In genomic region chr13:35740301-35741039, GRCm38 (mm10) we compare ENCODE assay signal across 8 mouse cellular contexts.
DNase-seq lines count a peak whose midpoint lies in the region; ATAC-seq and TF ChIP-seq lines count a peak whose summit lies in the region.

No protein-coding gene starts in this region.

- TF ChIP-seq RAD21 in CH12.LX (IDR thresholded peaks at IDR 0.05; ENCODE audit: low read depth, low read length): no peak

- H3K27me3 ChIP-seq in CH12.LX (replicated peaks): no peaks in the 10 kb centered on the region
- peaks cover 6% of the 10 kb centered on the region; the same call in 1 of the 2 replicates for H3K27me3 ChIP-seq in erythroblast, embryonic 14.5 days (ENCODE audit: control insufficient read depth)
- H3K27me3 ChIP-seq in heart, embryonic 14.5 days (ENCODE audit: control insufficient read depth, insufficient read depth, low read length): no peaks in the 10 kb centered on the region
- peaks cover 11% of the 10 kb centered on the region for H3K27me3 ChIP-seq in kidney, embryonic 16.5 days (ENCODE audit: insufficient read depth, low read length)

- peaks cover 4 to 13% of the 10 kb centered on the region in 2 experiments; a peak in 2 of 4 replicates for H3K4me1 ChIP-seq in CH12.LX (ENCODE audit: control insufficient read depth in 1 of 2, insufficient read depth in 2 of 2)
- H3K4me1 ChIP-seq in erythroblast, embryonic 14.5 days (ENCODE audit: control insufficient read depth): peaks cover 53% of the 10 kb centered on the region
- peaks cover 4 to 10% of the 10 kb centered on the region in 2 experiments for H3K4me1 ChIP-seq in heart, embryonic 14.5 days (ENCODE audit: control insufficient read depth in 2 of 2, insufficient read depth in 2 of 2, low read length in 2 of 2)
- peaks cover 12% of the 10 kb centered on the region for H3K4me1 ChIP-seq in kidney, embryonic 16.5 days (ENCODE audit: insufficient read depth, low read length)

- 2% methylated on average over 60 of the region's 61 CpGs for WGBS in heart, embryonic 14.5 days
- under 1% methylated on average over 61 of the region's 61 CpGs for WGBS in kidney, embryonic 16.5 days

- peaks cover 23% of the 10 kb centered on the region for H3K79me2 ChIP-seq in CH12.LX (replicated peaks; ENCODE audit: control insufficient read depth, extremely low read depth, insufficient read depth, poor library complexity, severe bottlenecking)

- H3K9me3 ChIP-seq in CH12.LX (replicated peaks; ENCODE audit: low read length): peaks cover 3% of the 10 kb centered on the region
- H3K9me3 ChIP-seq in erythroblast, embryonic 14.5 days (ENCODE audit: control insufficient read depth, low read length): no peaks in the 10 kb centered on the region
- no peaks in the 10 kb centered on the region for H3K9me3 ChIP-seq in heart, embryonic 14.5 days (ENCODE audit: control insufficient read depth, low read length)
- peaks cover under 1% of the 10 kb centered on the region; the same call in 1 of the 2 replicates for H3K9me3 ChIP-seq in kidney, embryonic 16.5 days (ENCODE audit: low read length)

- in situ Hi-C loops in CH12.LX (cut with MboI; ENCODE audit: low pct_ligation_motif_present, low pct_unique_long_range_greater_than_20kb, low sequenced_read_pairs): no loop called here

- H3K27ac ChIP-seq in CH12.LX (ENCODE audit: insufficient read depth, low read depth): no peak overlapping the region
- peak overlapping the region; percentile 46 to 96 for H3K27ac ChIP-seq in heart, embryonic 14.5 days (replicated peaks in 1 of 2; ENCODE audit: control insufficient read depth in 1 of 2, insufficient read depth in 1 of 2, low read depth in 2 of 2, low read length in 2 of 2)
- H3K27ac ChIP-seq in kidney, embryonic 16.5 days (ENCODE audit: low read length): peak overlapping the region; percentile 32; the same call in 1 of the 2 replicates

- no peak overlapping the region; the same call in 1 of the 2 replicates for H3K9ac ChIP-seq in CH12.LX (ENCODE audit: insufficient read depth, low read depth)
- H3K9ac ChIP-seq in heart, embryonic 14.5 days (ENCODE audit: low read length): peak overlapping the region; percentile 70
- H3K9ac ChIP-seq in kidney, embryonic 16.5 days (replicated peaks; ENCODE audit: low read length): peak overlapping the region; percentile 63

- TF ChIP-seq POLR2A in CH12.LX (IDR thresholded peaks at IDR 0.05; ENCODE audit: low read depth, low read length): no peak

- no peaks in the 10 kb centered on the region for H3K36me3 ChIP-seq in CH12.LX (replicated peaks in 1 of 2; ENCODE audit: control insufficient read depth in 1 of 2, insufficient read depth in 1 of 2, low read length in 1 of 2)
- H3K36me3 ChIP-seq in erythroblast, embryonic 14.5 days (ENCODE audit: control insufficient read depth): peaks cover 19% of the 10 kb centered on the region
- no peaks in the 10 kb centered on the region for H3K36me3 ChIP-seq in heart, embryonic 14.5 days (ENCODE audit: control insufficient read depth, insufficient read depth, low read length)
- H3K36me3 ChIP-seq in kidney, embryonic 16.5 days (ENCODE audit: insufficient read depth, low read length): no peaks in the 10 kb centered on the region

- peak overlapping the region in 2 of 3 experiments; percentile 43 to 58 for H3K4me3 ChIP-seq in CH12.LX (replicated peaks in 1 of 3; ENCODE audit: low read depth in 2 of 3, low read length in 2 of 3, poor library complexity in 1 of 3)
- peak overlapping the region; percentile 97 for H3K4me3 ChIP-seq in erythroblast, embryonic 14.5 days (replicated peaks)
- H3K4me3 ChIP-seq in heart, embryonic 14.5 days (ENCODE audit: control insufficient read depth in 1 of 2, insufficient read depth in 1 of 2, low read depth in 1 of 2, low read length in 2 of 2): peak overlapping the region; percentile 64 to 99
- peak overlapping the region; percentile 83 for H3K4me3 ChIP-seq in kidney, embryonic 16.5 days (ENCODE audit: low read length)

- no peak for DNase-seq in CH12.LX (ENCODE audit: extremely low read depth)
- DNase-seq in adrenal gland, adult 2 months: peak; percentile 93
- DNase-seq in lung, postnatal 10 days: peak; percentile 84
- DNase-seq in ovary, postnatal 10 days (ENCODE audit: low spot score): peak; percentile 69
- DNase-seq in urinary bladder, adult 2 months (ENCODE audit: low spot score): peak; percentile 84

- no peak for TF ChIP-seq EP300 in CH12.LX (IDR thresholded peaks at IDR 0.05; ENCODE audit: low read length)

- TF ChIP-seq CTCF in CH12.LX (conservative IDR thresholded peaks at IDR 0.05 in 1 of 2, IDR thresholded peaks at IDR 0.05 in 1 of 2; ENCODE audit: low read depth in 2 of 2, low read length in 2 of 2): no peak

- dilution Hi-C loops in CH12.LX (cut with MboI; ENCODE audit: extremely low pct_ligation_motif_present, extremely low pct_unique_long_range_greater_than_20kb, low sequenced_read_pairs): no loop called here

- ATAC-seq in heart, embryonic 14.5 days (ENCODE audit: insufficient number of reproducible peaks, insufficient read depth, low FRiP score, low read depth): peak; percentile 78
- peak; percentile 90 for ATAC-seq in kidney, embryonic 16.5 days (ENCODE audit: low FRiP score, low TSS enrichment)

- 0 out of 2 replicates have a peak overlapping the region, but pooled peaks have one; percentile 4 for H3K4me2 ChIP-seq in CH12.LX (ENCODE audit: insufficient read depth, low read depth, poor library complexity, severe bottlenecking)
- H3K4me2 ChIP-seq in heart, embryonic 14.5 days (ENCODE audit: low read length): peak overlapping the region; percentile 77
- peak overlapping the region; percentile 76 for H3K4me2 ChIP-seq in kidney, embryonic 16.5 days (replicated peaks; ENCODE audit: low read depth, low read length)

TF ChIP-seq in CH12.LX, 34 proteins besides CTCF, POLR2A, EP300 and RAD21:
- no peak for TF ChIP-seq GABPA (IDR thresholded peaks at IDR 0.05; ENCODE audit: insufficient replicate concordance, low read depth, low read length)
- TF ChIP-seq BHLHE40 (IDR thresholded peaks at IDR 0.05; ENCODE audit: low read depth, low read length): peak; percentile 64
- TF ChIP-seq MEF2A (IDR thresholded peaks at IDR 0.05; ENCODE audit: borderline replicate concordance, low read depth, low read length): no peak
- TF ChIP-seq MAX (IDR thresholded peaks at IDR 0.05; ENCODE audit: low read length): peak; percentile 26; the same call in 1 of the 2 replicates
- TF ChIP-seq SIN3A (IDR thresholded peaks at IDR 0.05; ENCODE audit: low read length): 0 out of 2 replicates have a peak, but pooled peaks have one; percentile 3
- no peak for TF ChIP-seq JUND (conservative IDR thresholded peaks at IDR 0.05; ENCODE audit: low read depth, low read length)
- peak; percentile 1; the same call in 1 of the 2 replicates for TF ChIP-seq USF1 (IDR thresholded peaks at IDR 0.05; ENCODE audit: low read depth, low read length)

Comparison
In these comparisons a context has a peak if more than half of its experiments do, and no peak if none do; other contexts are left out.
1. H3K4me2 ChIP-seq: peak in every context shown above with its lines; median percentile 77 in heart, embryonic 14.5 days; 76 in kidney, embryonic 16.5 days; 4 in CH12.LX.